Mouse (Mus musculus) limb, embryonic 10.5 days (tissue): ENCODE results near the gene Copz1. TPM values are rescaled to one million over a fixed set of nuclear protein-coding genes. Genes with fewer than 3 reads are reported as not detected.
A peak's percentile ranks its signal among the peaks of the same experiment; 100 is the strongest.
"Not testable (repeated sequence)": the region's sequence is repeated elsewhere in the genome, so short reads cannot be mapped to it uniquely, and the experiment has no call there.

Source experiments
- DNase-seq: peaks from one replicate; pipeline ENCODE4 v3.0.0-alpha.2; 2017; ENCODE audit warnings: low spot score
- H3K27ac ChIP-seq: fragments of 300-500 bp; sonication (generic); 2 replicates; pipeline ENCODE4 v1.5.1; 2016; ENCODE audit warnings: mild to moderate bottlenecking
- H3K27me3 ChIP-seq: fragments of 300-500 bp; sonication (generic); 2 replicates; pipeline ENCODE4 v1.6.1; 2016; ENCODE audit warnings: low read depth, mild to moderate bottlenecking; ENCODE audit not compliant: poor library complexity, severe bottlenecking
- H3K36me3 ChIP-seq: fragments of 300-500 bp; sonication (generic); 2 replicates; pipeline ENCODE4 v1.6.1; 2016; ENCODE audit warnings: mild to moderate bottlenecking, moderate library complexity
- H3K4me1 ChIP-seq: fragments of 300-500 bp; sonication (generic); 2 replicates; pipeline ENCODE4 v1.6.1; 2016
- H3K4me3 ChIP-seq: fragments of 300-500 bp; sonication (generic); 2 replicates; pipeline ENCODE4 v1.5.1; 2016; ENCODE audit warnings: mild to moderate bottlenecking, moderate library complexity
- H3K9me3 ChIP-seq: fragments of 300-500 bp; sonication (generic); replicated peaks from 2 replicates; pipeline ENCODE4 v1.6.1; 2016; ENCODE audit warnings: mild to moderate bottlenecking
- WGBS: fragments of 180-500 bp; shearing (Covaris S2); methylation state at CpG from one replicate; pipeline ENCODE4 v1.1.7; 2016; 5-methylcytosine and 5-hydroxymethylcytosine counted together
- polyA plus RNA-seq: library from polyadenylated mRNA; unstranded; fragments of >200 nt; fragmentation: Nextera tagmentation; extraction: Ambion mirVana; gene quantifications from 2 replicates; pipeline ENCODE4 v1.2.1, GENCODE M21; 2016

Gene Copz1
- polyA plus RNA-seq, 1 experiment from 2014 or later, result 309 TPM

DNA sequence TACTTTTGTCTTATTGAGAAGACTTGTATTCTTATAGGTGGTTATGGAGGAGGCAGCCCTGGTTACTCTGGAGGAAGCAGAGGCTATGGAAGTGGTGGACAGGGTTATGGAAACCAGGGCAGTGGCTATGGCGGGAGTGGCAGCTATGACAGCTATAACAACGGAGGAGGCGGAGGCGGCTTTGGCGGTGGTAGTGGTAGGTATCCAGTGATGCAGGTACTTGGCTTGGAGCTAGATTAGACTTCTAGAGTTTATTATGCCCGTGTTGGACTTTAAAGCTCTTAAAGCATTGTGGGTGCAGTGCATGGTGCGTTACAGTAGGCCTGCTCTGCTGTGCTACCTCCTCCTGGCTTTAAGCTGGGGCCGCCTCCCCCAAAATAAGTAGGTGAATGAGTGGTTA is 29.6 kb upstream of the Copz1 start:
- Histone ChIP-seq H3K4me3 (peak overlapping the region; percentile 73), H3K27ac (0 out of 2 replicates have a peak overlapping the region, but pooled peaks have one; percentile 6), H3K9me3 (no peaks in the 10 kb centered on the region), H3K4me1 (peaks cover 24% of the 10 kb centered on the region), H3K27me3 (no peaks in the 10 kb centered on the region), H3K36me3 (peaks cover 66% of the 10 kb centered on the region)
- 81% methylated on average over 8 of the region's 8 CpGs for WGBS
- DNase-seq, result peak; percentile 34

GRCm38 (mm10) chr15:103245616-103246015 is 26.9 kb upstream of the Copz1 start:
- WGBS, result 82% methylated on average over 6 of the region's 6 CpGs
- H3K9me3 ChIP-seq, result no peaks in the 10 kb centered on the region
- peaks cover 24% of the 10 kb centered on the region for H3K4me1 ChIP-seq
- no peak for DNase-seq
- H3K27me3 ChIP-seq, result no peaks in the 10 kb centered on the region
- peaks cover 84% of the 10 kb centered on the region for H3K36me3 ChIP-seq
- H3K4me3 ChIP-seq, result no peak overlapping the region
- no peak overlapping the region for H3K27ac ChIP-seq

DNA sequence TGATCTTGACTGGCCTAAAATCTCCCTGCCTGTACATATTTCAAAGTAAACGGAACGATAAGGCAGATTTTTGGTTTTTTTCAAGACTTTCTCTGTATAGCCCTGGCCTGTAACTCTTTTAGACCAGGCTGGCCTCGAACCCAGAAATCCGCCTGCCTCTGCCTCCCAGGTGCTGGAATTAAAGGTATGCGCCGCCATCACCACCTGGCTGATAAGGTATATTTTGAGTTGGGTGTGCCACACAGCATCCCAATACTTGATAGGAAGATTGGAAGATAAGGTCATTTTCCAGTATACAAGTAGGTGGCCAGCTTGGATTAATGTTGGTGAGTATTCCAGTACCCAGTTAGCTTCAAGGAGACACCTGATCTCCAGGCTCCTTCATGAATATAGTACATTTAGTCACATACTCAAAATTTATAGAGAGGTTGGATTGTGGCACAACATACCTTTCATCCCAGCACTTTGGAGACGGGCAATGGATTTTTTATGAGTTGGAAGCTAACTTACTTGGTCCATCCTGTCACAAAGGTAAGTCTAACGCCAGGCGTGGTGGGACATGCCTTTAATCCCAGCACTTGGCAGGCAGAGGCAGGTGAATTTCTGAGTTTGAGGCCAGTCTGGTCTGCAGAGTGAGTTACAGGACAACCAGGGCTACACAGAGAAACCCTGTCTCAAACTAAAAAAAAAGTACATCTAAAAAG is 25.3 kb upstream of the Copz1 start:
- DNase-seq, result peak; percentile 40
- Histone ChIP-seq H3K27me3 (no peaks in the 10 kb centered on the region), H3K4me3 (no peak overlapping the region), H3K9me3 (no peaks in the 10 kb centered on the region), H3K36me3 (peaks cover 78% of the 10 kb centered on the region), H3K27ac (no peak overlapping the region), H3K4me1 (peaks cover 18% of the 10 kb centered on the region)
- WGBS, result 89% methylated on average over 9 of the region's 9 CpGs

DNA sequence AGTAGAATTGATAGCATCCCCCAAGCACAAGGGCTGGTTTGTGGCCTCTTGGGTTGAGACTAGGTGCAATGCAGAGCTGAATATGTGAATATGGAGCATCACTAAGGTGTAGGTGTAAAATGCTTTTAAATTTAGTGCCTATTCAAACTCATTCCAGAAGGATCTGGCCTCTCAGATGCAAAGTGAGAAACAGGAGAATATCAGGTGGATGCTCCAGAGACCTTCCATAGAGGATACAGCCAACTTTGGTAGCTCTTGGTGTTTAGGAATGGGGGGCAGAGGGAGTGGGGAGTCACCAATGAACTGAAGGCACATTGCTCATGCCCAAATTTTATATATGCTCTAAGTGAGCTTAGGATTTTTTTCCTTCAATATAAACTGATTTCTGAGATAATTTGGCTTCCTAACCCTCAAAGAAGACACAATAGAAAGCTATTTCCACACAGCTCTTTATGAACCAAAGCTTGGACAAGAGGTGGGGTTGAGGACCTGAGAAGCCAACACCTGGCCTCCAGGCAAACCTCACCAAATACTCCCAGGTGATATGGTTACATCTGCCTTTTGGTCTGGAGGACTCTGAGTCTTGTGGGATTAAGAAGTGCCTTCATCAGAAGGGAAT is 24.6 kb upstream of the Copz1 start:
- Histone ChIP-seq H3K4me3 (no peak overlapping the region), H3K27me3 (no peaks in the 10 kb centered on the region), H3K9me3 (no peaks in the 10 kb centered on the region), H3K4me1 (peaks cover 11% of the 10 kb centered on the region), H3K36me3 (peaks cover 71% of the 10 kb centered on the region), H3K27ac (no peak overlapping the region)
- no peak for DNase-seq

DNA sequence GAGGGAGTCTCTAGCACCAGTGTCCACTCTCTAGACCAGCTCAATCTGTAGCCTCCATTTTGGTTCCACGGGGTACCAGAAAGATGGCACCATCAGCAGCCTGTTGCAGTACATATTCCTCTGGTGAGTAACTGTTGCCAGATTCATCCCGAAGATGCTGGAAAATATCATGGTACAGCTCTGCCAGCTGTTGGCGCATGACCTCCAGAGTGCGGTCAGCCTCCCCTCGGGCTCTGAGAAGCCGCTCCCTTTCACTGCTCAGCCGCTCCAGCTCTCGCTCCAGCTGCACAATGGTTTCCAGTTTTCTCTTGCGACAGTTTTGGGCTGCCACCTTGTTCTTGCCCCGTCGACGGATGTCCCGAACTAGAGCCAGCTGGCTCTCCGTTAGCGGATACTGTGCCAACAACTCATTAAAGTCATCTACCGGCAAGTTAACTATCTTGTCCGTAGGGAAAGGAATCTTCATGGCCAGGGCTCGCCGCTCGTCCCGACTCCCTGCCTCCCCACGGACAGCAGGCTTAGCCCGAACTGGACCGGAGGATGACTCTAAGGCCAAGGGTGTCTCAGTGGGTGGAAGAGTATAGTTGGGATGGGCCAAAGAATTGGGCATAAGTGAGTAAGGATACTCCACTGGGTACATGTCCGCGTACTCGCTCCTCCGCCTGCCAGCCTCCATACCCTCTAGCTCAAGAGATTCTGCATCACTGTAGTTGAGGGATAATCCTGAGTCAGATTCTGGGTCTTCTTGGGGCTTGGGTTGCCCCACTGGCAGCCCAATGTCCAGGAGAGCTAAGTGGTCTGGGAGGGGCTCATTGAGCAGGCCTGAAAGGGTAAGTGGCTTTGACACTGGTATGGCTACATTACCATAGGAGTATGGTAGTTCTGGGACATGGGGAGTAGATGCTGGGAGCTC is 23.9 kb upstream of the Copz1 start:
- Histone ChIP-seq H3K27me3 (peaks cover 3% of the 10 kb centered on the region), H3K4me3 (no peak overlapping the region), H3K36me3 (peaks cover 64% of the 10 kb centered on the region), H3K4me1 (peaks cover 6% of the 10 kb centered on the region), H3K27ac (0 out of 2 replicates have a peak overlapping the region, but pooled peaks have one; percentile 40), H3K9me3 (no peaks in the 10 kb centered on the region)
- 87% methylated on average over 28 of the region's 28 CpGs for WGBS
- DNase-seq, result peak; percentile 41

- 93% methylated on average over 6 of the region's 6 CpGs for WGBS
- peaks cover 59% of the 10 kb centered on the region for H3K36me3 ChIP-seq
- not testable (repeated sequence) for DNase-seq, H3K27ac ChIP-seq, H3K4me1 ChIP-seq, H3K4me3 ChIP-seq, H3K9me3 ChIP-seq
- H3K27me3 ChIP-seq, result peaks cover 12% of the 10 kb centered on the region
Observed at GRCm38 (mm10) chr15:103249511-103249910, 23.0 kb upstream of the Copz1 start.

- WGBS, result 42% methylated on average over 2 of the region's 2 CpGs
- Histone ChIP-seq H3K4me1 (peaks cover 15% of the 10 kb centered on the region), H3K9me3 (no peaks in the 10 kb centered on the region), H3K36me3 (peaks cover 53% of the 10 kb centered on the region), H3K4me3 (no peak overlapping the region), H3K27me3 (peaks cover 18% of the 10 kb centered on the region), H3K27ac (peak overlapping the region; percentile 3; the same call in 1 of the 2 replicates)
- peak; percentile 83 for DNase-seq
Observed at GRCm38 (mm10) chr15:103250195-103250740, 22.2 kb upstream of the Copz1 start.

DNA sequence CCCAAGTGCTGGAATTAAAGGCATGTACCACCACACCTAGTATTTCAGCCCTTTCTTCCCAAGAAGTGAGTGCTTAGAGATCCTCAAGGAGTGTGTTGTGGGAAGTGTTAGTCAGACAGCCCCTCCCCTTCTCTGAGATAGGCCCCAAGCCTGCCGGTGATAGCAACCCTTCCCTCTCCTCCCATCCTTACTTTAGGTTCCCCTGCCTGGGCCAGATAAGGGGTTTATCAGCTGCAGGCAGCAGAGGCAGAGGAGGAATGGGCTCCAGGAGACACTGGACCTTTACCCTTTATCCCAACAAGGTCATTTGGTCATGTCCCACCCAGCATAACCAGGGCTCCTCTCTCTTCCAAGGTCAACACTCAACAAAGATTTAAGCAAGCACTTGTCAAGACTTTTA is 20.9 kb upstream of the Copz1 start:
- WGBS, result 61% methylated on average over 1 of the region's 1 CpGs
- H3K36me3 ChIP-seq, result peaks cover 40% of the 10 kb centered on the region
- peaks cover 19% of the 10 kb centered on the region for H3K4me1 ChIP-seq
- H3K27me3 ChIP-seq, result peaks cover 18% of the 10 kb centered on the region
- no peak overlapping the region for H3K27ac ChIP-seq
- H3K4me3 ChIP-seq, result no peak overlapping the region
- no peak for DNase-seq
- H3K9me3 ChIP-seq, result no peaks in the 10 kb centered on the region

- Histone ChIP-seq H3K4me1 (peaks cover 20% of the 10 kb centered on the region), H3K27ac (no peak overlapping the region), H3K36me3 (peaks cover 29% of the 10 kb centered on the region), H3K9me3 (no peaks in the 10 kb centered on the region), H3K27me3 (peaks cover 18% of the 10 kb centered on the region), H3K4me3 (no peak overlapping the region)
- 90% methylated on average over 3 of the region's 3 CpGs for WGBS
- no peak for DNase-seq
Observed at GRCm38 (mm10) chr15:103252660-103253059, 19.9 kb upstream of the Copz1 start.

- H3K27ac ChIP-seq, result no peak overlapping the region
- peaks cover 22% of the 10 kb centered on the region for H3K36me3 ChIP-seq
- DNase-seq, result no peak
- H3K4me3 ChIP-seq, result no peak overlapping the region
- H3K27me3 ChIP-seq, result peaks cover 21% of the 10 kb centered on the region
- peaks cover 27% of the 10 kb centered on the region for H3K4me1 ChIP-seq
- no peaks in the 10 kb centered on the region for H3K9me3 ChIP-seq
- WGBS, result 95% methylated on average over 1 of the region's 1 CpGs
Observed at GRCm38 (mm10) chr15:103253352-103253751, 19.2 kb upstream of the Copz1 start.

GRCm38 (mm10) chr15:103255169-103255568 is 17.3 kb upstream of the Copz1 start:
- Histone ChIP-seq H3K27me3 (peaks cover 23% of the 10 kb centered on the region), H3K4me3 (peak overlapping the region; percentile 60), H3K4me1 (peaks cover 31% of the 10 kb centered on the region), H3K36me3 (peaks cover 9% of the 10 kb centered on the region; the same call in 1 of the 2 replicates), H3K9me3 (no peaks in the 10 kb centered on the region), H3K27ac (peak overlapping the region; percentile 86)
- peak; percentile 62 for DNase-seq
- WGBS, result 1% methylated on average over 25 of the region's 25 CpGs

- Histone ChIP-seq H3K27me3 (peaks cover 23% of the 10 kb centered on the region), H3K4me3 (no peak overlapping the region), H3K36me3 (peaks cover 7% of the 10 kb centered on the region; the same call in 1 of the 2 replicates), H3K27ac (no peak overlapping the region), H3K4me1 (peaks cover 27% of the 10 kb centered on the region), H3K9me3 (no peaks in the 10 kb centered on the region)
- DNase-seq, result no peak
- 89% methylated on average over 6 of the region's 6 CpGs for WGBS
Observed at GRCm38 (mm10) chr15:103256210-103256986, 16.1 kb upstream of the Copz1 start.
